Mouse (Mus musculus) granulocyte monocyte progenitor cell, adult 5-6 weeks (primary cell): ENCODE data around the gene Tmem147. TPM values are rescaled to one million over a fixed set of nuclear protein-coding genes. Genes with fewer than 3 reads are reported as not detected.
A peak's percentile ranks its signal among the peaks of the same experiment; 100 is the strongest.

ENCODE experiments used
- ATAC-seq: replicated peaks from 2 replicates; pipeline ENCODE4 v1.8.0; 2016; ENCODE audit warnings: mild to moderate bottlenecking, moderate TSS enrichment, inconsistent platforms; ENCODE audit not compliant: poor library complexity, severe bottlenecking
- total RNA-seq, 2 experiments: library from RNA; stranded (forward) in 1 of 2; stranded (reverse) in 1 of 2; fragments of 200-712, 200-1000 nt in 1 of 2; fragments of >200 nt in 1 of 2; fragmentation: Nextera tagmentation in 1 of 2; gene quantifications; 2 replicates each; pipeline ENCODE4 v1.2.3; 2014 to 2017

The Tmem147 gene
- total RNA-seq, 2 experiments from 2014 or later, result 106 to 219 TPM

DNA sequence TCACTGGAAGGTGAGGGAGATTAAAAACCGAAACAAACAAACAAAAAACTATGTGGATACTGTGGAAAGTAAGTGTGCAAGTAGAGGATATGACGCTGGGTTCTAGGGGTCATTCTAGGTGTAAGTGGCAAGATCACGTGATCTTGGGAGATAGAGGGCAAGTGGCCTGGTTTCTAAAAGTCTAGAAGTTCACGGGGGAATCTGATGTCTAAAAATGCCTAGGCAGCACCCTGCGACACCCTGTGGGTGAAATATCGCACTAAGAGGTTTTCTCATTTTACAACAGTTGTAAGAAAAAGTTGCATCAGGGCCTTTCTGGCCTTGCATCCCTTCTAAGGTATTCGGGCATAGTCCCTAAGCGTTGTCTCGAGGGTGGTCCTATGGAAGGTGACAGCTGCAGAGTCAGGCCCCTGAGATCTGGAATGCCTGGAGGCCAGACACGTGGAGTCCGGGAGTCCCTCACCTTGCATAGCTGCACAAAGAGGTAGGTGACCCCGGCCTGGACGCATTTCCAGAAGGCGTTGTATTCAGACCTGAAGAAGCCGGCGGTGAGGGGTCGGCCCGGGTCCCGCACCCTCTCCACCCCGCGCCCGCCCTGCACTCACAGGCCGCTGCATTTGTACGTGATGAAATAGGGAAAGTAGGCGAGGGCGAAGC is 473 bp downstream of the Tmem147 start:
- no peak for ATAC-seq

DNA sequence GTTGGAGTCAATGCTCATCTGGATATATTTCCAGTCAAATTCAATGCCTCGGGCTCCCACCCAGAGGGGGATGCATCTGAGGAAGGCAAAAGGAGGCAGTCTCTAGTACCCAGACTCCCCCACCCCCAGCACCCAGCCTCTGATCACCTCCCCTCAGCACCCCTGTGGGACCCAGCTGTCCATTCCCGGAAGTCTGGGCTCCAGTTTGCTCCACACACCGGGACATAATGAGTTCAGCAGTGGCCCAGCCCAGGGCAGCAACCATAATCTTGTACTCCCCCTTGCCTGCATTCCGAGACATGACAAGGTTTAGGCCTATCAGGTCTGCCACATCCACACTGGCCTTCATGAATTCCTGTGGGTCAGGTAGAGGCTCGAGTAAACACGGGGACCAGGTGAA is 1.1 kb downstream of the Tmem147 start:
- ATAC-seq, result no peak

DNA sequence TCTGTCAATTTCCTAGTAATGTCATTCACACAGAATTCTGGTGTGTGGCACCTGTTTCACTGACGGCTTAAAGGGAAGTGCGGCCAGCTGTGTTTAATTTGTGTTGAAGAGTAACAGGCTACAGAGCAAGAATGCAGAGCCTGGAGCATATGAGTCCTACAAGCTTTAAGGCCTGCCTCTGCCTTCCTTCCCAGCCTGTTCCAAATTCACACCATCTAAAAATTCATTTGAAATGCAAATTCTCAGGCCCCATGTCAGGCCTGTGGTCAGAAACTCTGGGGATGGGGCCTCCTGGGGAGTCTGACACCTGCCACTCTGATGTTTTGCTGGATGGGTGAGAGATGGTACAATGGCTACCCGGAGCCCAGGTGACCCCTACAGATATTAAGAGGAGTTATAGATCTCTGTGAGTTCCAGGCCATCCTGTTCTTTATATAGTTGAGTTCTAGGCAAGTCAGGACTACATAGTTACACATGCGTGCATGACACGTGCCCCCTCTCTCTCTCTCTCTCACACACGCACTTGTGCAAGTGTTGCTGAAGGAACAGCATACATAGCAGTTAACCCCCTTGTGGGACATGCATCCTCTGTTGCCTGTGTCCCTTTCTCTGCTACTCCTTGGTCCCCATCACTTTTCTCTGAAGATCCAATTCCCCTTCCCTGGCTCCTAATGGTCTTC is 5.9 kb downstream of the Tmem147 start:
- ATAC-seq, result no peak

DNA sequence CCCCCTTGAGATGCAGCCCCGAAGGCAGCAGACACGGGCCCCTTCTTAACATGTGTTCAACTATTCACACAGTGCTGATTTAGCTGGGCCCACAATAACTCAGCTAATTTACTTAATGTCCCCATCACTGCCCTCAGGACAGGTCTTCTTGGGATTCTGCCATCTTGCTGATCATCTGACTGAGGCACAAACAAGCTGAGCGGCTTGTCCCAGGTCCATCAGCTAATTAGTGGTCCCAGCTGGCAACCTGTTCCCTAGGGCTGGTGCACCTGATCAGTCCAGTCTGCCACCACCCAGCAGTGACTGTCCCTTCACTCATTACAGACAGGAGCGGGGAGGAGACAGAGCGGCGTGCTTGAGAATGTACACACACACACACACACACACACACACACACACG is 8.1 kb downstream of the Tmem147 start:
- ATAC-seq, result no peak

DNA sequence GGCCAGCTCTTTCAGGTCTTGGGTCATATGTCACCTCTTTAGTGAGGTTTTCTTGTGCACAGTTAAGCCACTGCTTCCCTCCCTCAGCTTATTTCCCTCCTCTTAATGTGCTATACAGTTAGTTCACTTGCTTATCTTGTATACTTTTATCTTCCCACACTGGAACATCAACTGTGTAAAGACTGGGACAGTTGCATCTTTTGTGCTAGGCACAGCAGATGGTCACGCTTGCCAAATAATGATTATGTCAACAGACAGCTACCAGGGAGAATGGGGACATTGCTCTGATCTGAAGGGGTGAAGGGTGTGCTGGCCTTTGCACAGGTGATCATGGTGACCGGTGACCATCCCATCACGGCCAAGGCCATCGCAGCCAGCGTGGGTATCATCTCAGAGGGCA is 9.7 kb downstream of the Tmem147 start:
- no peak for ATAC-seq

DNA sequence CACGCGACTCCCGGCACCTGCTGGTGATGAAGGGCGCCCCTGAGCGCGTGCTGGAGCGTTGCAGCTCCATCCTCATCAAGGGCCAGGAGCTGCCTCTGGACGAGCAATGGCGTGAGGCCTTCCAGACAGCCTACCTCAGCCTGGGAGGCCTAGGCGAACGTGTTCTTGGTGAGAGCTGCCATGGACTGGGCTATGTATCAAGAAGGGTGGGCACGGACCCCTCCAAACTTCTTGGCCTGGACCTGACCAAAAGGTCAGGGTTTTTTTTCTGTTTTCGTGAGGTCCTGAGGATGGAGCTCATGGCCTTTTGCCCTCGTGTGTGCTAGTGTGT is 11.7 kb downstream of the Tmem147 start:
- ATAC-seq, result no peak

DNA sequence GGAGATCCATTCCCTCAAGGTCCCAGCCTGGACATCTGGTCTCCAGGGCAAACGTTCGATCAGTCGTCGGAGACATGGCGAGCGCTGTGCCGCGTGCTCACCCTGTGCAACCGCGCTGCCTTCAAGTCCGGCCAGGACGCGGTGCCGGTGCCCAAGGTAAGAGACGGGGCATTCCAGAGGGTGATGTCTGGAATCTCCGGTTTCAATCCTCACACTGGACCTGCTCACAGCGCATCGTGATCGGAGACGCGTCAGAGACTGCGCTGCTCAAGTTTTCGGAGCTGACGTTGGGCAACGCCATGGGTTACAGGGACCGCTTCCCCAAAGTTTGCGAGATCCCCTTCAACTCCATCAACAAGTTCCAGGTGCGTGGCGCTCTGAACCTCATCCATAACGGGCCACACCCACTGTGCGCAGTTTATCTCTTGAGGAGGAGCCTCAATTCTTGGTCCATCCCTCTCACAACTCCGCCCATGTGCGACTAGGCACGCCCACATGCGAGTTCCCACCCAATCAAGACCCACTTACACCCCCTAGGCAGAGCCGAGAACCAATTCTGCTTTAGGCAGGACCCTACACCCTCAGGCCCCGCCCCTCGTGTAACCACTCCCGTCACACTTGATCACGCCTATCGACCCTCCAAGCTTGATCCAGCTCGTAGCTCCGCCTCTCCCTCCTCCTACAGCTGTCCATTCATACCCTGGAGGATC is 12.2 kb downstream of the Tmem147 start:
- ATAC-seq, result peak; percentile 91

DNA sequence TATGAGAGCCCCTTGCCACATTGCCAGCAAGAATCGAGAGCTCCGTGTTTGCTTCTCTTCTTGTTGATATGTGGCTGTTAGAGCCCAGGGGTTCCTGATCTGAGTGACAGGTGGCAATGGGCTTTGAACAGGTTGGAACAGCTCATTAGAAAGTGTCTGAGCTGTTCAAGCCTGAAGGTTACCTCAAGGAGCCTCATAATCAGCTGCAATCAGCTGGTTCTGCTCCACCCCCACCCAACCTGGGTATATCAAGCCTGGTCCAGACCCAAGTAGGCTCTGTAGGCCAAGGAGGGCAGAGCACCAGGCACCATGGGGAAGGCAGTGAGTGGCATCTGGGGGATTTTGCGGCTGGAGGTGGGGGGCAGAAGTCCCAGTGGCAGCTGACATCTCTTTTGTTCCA is 17.4 kb downstream of the Tmem147 start, which contains the start of gene Atp4a:
TSS of gene Atp4a (plus strand) at position 268 of the 400 bp plus-strand sequence.
- no peak for ATAC-seq

DNA sequence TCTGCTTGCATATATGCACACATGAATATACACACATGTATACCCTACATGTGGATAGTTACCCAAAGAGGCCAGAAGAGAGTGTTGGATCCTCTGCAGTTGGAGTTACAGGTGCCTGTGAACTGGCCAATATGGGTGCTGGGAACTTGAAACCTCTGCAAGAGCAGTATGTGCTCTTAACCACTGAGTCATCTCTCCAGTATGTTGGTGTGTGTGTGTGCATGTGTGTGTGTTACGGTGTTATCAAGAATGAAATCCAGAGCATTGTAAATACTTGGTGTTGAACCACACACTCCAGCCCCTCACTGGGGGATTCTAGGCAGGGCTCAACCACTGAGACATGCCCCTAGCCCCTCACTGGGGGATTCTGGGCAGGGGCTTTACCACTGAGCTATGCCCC is 21.9 kb downstream of the Tmem147 start:
- ATAC-seq, result no peak

DNA sequence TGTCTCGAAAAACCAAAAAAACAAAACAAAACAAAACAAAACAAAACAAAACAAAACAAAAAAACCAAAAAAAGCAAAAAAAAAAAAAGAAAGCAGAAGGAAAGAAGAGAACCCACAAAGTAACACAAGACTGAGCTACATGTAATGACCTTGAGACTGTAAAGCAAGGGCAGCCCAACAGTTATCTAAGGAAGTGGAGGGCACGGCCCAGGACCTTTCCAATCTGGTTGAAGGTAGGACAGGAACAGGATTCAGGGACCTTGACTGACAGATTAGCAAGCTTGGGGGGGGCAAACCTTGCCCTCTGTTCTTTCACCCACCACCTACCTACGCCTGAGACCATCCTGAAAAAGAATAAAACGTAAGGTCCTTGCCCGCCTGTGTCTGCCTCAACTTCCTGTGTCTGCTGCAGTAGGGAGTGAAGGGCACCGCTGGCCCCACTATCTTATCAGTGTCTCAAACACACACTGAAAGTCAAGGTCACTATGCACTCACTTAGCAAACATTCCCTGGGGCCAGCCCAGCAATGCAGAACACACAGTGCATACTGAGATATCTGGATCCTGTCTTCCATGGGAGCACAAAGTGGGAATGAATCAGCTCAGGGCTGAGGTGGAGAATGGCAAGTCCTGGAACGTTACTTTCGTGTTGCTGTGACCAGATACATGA is 23.0 kb downstream of the Tmem147 start:
- ATAC-seq, result no peak

DNA sequence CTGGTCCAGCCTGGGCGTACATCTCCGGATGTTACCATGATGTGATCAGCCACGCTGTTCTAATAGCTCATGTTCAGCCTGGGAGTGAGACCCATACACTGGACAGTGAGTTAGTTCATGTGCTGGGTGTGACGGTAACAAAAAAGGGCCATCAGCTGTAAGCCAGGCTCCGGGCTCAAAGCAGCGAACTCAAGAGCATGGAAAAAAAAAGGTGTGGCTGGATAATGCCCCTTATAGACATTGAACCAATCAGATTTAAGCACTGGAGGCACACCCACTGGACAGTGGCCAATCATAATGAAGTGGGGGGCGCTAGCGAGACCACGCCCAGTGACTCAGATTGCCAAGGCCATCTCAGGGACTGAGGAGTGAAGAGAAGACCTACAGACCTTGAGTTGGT is 30.8 kb downstream of the Tmem147 start, which contains the start of gene 2200002J24Rik:
TSS of gene 2200002J24Rik (plus strand) at position 338 of the 400 bp plus-strand sequence.
- peak; percentile 74 for ATAC-seq

DNA sequence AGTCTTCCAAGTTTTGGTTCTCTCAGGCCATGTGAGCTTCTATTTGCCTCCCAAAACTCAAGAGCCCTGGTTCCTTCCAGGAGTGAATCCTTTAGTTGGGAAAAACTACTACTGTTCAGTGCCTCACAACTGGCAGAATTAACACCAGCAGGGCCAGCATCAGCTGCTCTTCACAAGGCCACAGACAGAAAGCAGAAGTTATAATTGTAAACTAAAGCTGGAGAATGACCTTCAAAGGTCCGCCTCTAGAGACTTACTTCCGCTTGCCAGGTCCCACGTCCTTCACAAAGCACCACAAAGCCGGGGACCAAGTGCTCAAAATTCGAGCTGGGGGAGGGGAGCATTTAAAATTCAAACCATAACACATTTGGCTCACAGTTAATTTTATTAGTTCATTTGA is 31.2 kb downstream of the Tmem147 start:
- peak; percentile 100 for ATAC-seq

DNA sequence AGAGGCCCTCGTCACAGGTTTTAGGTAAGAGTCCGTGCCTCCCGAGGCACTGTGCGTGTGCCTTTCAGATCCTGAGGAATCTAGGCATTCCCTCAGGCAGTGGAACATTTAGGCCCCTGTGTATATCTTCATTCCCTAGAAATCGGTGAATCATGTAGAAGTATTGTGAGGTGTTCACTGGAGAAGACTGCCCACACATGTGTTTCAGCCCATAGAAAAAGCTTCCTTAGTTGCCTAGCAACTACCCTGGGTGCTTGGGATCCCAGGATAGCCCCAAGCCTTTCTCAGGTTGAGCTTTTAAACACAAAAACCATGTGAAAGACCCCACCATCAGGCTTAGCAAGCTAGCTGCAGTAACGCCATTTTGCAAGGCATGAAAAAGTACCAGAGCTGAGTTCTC is 41.0 kb downstream of the Tmem147 start:
- no peak for ATAC-seq

DNA sequence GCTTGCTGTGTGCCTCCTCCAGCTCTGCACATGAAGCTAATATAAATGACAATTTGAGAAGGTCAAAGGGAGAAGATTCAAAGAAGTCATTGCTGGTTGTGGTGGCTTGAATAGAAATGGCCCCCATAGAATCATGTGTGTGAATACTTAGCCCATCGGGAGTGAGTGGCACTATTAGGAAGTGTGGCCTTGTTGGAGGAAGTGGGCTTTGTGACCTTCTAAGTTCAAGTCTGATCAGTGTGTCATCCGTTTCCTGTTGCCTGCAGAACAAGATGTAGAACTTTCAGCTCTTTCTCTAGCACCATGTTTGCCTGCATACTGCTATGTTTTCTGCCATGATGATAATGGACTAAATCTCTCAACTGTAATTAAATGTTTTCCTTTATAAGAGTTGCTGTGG is 45.9 kb downstream of the Tmem147 start:
- ATAC-seq, result peak; percentile 79

DNA sequence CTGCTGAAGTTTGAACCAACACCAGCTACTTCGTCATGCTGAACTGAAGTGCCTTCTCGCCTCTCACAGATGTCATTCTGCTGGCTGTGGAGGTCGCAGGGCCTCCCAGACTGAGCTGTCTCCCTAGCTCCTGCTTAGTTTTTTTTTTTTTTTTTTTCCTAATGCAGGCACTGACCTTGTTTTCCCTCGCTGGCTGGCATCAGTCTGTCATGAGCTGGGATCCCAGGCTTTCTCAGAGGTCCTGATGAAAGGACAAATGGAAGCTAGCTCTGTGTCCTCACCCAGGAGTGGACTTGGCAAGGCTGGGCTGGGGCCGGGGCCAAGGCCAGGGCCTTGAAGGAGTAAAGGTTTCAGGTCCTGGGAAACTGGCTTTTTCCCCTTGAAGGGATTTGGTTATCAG is 47.4 kb downstream of the Tmem147 start:
- ATAC-seq, result no peak

DNA sequence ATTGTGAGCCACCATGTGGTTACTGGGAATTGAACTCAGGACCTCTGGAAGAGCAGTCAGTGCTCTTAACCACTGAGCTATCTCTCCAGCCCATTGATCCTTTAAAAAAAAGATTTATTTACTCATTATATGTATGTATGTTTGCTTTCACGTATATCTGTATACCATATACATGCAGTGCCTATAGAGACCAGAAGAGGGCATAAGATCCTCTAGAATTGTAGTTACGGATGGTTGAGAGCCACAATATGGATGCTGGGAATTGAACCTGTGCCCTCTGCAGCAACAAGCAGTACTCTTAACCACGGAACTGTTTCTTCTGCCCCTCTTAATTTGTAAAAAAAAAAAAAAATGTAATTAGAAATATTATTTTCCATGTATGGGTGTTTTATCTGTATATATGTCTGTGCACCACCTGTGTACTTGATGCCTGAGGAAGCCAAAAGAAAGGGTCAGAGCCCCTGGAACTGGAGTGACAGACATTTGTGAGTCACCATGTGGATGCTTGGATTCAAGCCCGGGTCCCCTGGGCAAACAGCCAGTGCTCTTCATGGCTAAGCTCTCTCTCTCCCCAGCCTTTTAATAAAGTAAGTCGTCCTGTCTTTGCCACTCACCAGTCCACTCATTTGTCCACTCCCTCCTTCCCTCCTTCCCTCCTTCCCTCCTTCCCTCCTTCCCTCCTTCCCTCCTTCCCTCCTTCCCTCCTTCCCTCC is 50.9 kb downstream of the Tmem147 start:
- no peak for ATAC-seq
